Mouse (Mus musculus): Measurements from ENCODE around the gene Eef1e1. TPM values are rescaled to one million over a fixed set of nuclear protein-coding genes. Genes with fewer than 3 reads are reported as not detected.

Gene Eef1e1
- polyA plus RNA-seq, 1 experiment: 18.3 TPM

DNA sequence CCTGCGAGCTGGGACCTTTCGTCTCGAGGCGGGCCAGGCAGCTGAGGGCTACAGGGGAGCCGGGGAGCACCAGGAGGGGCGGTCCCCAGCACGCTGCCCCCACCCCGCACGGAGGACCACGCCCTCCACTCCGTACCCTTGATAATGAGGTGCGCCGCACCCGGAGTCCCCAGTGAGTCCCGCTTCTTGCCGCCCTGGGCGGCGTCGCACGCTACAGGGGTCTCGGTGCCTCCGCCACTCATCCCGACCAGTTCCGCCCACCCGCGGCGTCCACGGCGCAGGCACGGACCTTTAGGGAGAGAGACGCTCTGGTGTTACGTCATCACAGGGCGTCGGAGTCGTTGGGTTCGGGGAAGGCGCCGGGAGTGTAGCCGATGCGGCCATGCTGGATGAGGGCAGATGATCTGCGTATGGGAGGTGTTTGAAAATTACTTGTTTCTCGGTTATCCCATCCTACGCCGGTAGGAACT, 24.0 kb downstream of the Eef1e1 start, which contains the start of gene Bloc1s5:
Gene Bloc1s5, minus strand, starts transcription at position 310 of the 470 bp plus-strand sequence.
- under 1% methylated on average over 43 of the region's 44 CpGs for WGBS
- H3K27ac ChIP-seq (ENCODE audit: insufficient read depth, low read length): peak within 1 kb of the TSS; percentile 46
- peak; percentile 74 for TF ChIP-seq POLR2A (IDR thresholded peaks at IDR 0.05; ENCODE audit: borderline replicate concordance, insufficient read depth, low read length)
- no peak for TF ChIP-seq CTCF (IDR thresholded peaks at IDR 0.05; ENCODE audit: borderline replicate concordance, insufficient read depth, low read depth, low read length)

DNA sequence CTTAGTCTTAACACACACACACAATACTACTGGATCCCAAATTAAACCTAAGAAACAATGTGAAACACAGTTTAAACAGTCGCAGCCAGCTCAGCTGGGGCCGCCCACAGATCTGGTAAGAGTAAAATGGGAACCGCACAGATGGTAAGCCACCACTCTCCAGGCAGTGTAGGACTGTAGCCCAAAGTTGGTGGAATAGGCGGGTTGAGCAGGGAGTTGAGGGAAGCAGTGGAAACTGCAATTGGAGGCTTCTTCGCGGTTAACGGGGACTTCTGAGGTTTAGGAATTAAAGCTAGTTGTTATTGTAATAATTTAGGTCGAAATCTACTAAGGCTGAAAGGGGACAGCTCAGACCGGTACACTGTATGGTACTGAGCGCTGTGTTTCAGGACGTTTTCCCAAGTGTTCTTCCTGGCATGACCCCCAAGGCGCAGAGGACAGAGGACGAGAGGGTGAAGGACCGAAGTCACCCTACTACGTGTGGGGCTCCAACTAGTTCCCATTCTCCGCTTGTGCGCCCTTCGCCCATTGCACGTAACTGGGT, 24.5 kb downstream of the Eef1e1 start:
- TF ChIP-seq POLR2A (IDR thresholded peaks at IDR 0.05; ENCODE audit: borderline replicate concordance, insufficient read depth, low read length): no peak
- no peak for TF ChIP-seq CTCF (IDR thresholded peaks at IDR 0.05; ENCODE audit: borderline replicate concordance, insufficient read depth, low read depth, low read length)
- peak in 1 of 2 experiments; percentile 38 for DNase-seq
- Histone ChIP-seq H3K27ac (ENCODE audit: insufficient read depth, low read length) (peak overlapping the region; percentile 46; the same call in 1 of the 2 replicates), H3K27me3 (ENCODE audit: control insufficient read depth, insufficient read depth, low read length) (no peaks in the 10 kb centered on the region), H3K4me3 (replicated peaks; ENCODE audit: insufficient read depth, low read depth, low read length) (peak overlapping the region; percentile 67), H3K4me1 (ENCODE audit: control insufficient read depth, insufficient read depth, low read length) (peaks cover 2% of the 10 kb centered on the region; the same call in 1 of the 2 replicates)
- under 1% methylated on average over 19 of the region's 19 CpGs for WGBS

More for the DNA sequence above, 24.0 kb downstream of the Eef1e1 start, which contains the start of gene Bloc1s5:
- DNase-seq: peak; percentile 95 to 97
- H3K27me3 ChIP-seq (ENCODE audit: control insufficient read depth, insufficient read depth, low read length): no peaks in the 10 kb centered on the region
- peak within 1 kb of the TSS; percentile 67 for H3K4me3 ChIP-seq (replicated peaks; ENCODE audit: insufficient read depth, low read depth, low read length)
- H3K4me1 ChIP-seq (ENCODE audit: control insufficient read depth, insufficient read depth, low read length): peaks cover 3% of the 10 kb centered on the region; the same call in 1 of the 2 replicates

DNA sequence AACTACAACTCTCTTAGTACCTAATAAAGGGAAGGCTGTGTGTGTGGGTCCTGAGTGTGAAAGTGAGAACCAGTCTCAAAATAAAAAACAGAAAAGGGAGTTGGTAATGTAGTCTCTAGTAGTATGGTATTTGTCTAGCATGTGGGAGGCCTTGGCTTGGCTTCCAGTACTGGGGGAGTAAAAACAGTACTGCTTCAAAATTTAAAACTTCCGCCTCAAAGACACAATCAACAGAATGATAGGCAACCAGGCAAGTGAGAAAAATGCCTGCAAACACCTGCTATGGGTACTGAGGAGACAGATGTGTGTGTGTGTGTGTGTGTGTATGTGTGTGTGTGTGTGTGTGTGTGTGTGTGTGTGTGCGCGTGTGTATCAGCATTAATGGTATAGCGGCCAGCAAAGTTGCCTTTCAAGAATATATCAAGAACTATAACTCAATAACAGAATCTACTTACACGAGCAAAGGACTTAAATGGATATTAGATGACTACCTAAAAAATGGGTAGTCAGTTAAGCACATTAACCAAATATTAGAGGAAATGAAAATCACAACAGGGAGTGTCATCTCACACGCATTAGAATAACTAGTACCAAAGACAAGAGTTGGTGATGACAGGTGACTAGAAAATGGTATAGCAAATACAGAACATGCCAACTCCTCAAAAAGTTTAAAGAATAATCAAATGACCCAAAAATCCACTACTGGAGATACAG, 25.4 kb downstream of the Eef1e1 start:
- Histone ChIP-seq H3K27me3 (ENCODE audit: control insufficient read depth, insufficient read depth, low read length) (no peaks in the 10 kb centered on the region), H3K4me3 (replicated peaks; ENCODE audit: insufficient read depth, low read depth, low read length) (no peak overlapping the region), H3K4me1 (ENCODE audit: control insufficient read depth, insufficient read depth, low read length) (no peaks in the 10 kb centered on the region), H3K27ac (ENCODE audit: insufficient read depth, low read length) (no peak overlapping the region)
- DNase-seq: no peak
- 87% methylated on average over 6 of the region's 6 CpGs for WGBS
- TF ChIP-seq CTCF (IDR thresholded peaks at IDR 0.05; ENCODE audit: borderline replicate concordance, insufficient read depth, low read depth, low read length) (no peak), POLR2A (IDR thresholded peaks at IDR 0.05; ENCODE audit: borderline replicate concordance, insufficient read depth, low read length) (no peak)

GRCm38 (mm10) chr13:38632556-38632955, 26.3 kb downstream of the Eef1e1 start:
- H3K27ac ChIP-seq (ENCODE audit: insufficient read depth, low read length): no peak overlapping the region
- no peak for DNase-seq
- TF ChIP-seq POLR2A (IDR thresholded peaks at IDR 0.05; ENCODE audit: borderline replicate concordance, insufficient read depth, low read length): no peak
- no peak overlapping the region for H3K4me3 ChIP-seq (replicated peaks; ENCODE audit: insufficient read depth, low read depth, low read length)
- H3K4me1 ChIP-seq (ENCODE audit: control insufficient read depth, insufficient read depth, low read length): no peaks in the 10 kb centered on the region
- WGBS: 82% methylated on average over 6 of the region's 6 CpGs
- H3K27me3 ChIP-seq (ENCODE audit: control insufficient read depth, insufficient read depth, low read length): no peaks in the 10 kb centered on the region

DNA sequence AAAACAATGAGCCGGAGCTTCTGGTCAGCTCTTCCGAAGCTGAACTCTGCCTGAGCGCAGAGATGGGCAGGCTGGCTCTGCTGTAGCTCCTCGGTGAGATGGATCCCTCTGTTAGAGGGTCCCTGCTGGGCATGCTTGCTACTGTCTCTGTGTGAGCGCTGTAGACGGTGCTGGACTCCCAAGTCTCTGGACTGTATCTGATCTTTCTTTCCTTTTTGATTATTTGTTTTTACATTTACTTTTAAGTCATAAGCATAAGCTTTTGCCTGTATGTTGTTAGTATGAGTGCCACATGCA, 32.7 kb downstream of the Eef1e1 start:
- TF ChIP-seq POLR2A (IDR thresholded peaks at IDR 0.05; ENCODE audit: borderline replicate concordance, insufficient read depth, low read length) (no peak), CTCF (IDR thresholded peaks at IDR 0.05; ENCODE audit: borderline replicate concordance, insufficient read depth, low read depth, low read length) (no peak)
- Histone ChIP-seq H3K4me1 (ENCODE audit: control insufficient read depth, insufficient read depth, low read length) (no peaks in the 10 kb centered on the region), H3K27ac (ENCODE audit: insufficient read depth, low read length) (no peak overlapping the region), H3K27me3 (ENCODE audit: control insufficient read depth, insufficient read depth, low read length) (no peaks in the 10 kb centered on the region), H3K4me3 (replicated peaks; ENCODE audit: insufficient read depth, low read depth, low read length) (no peak overlapping the region)
- WGBS: 32% methylated on average over 6 of the region's 6 CpGs
- DNase-seq: no peak

- Histone ChIP-seq H3K4me1 (ENCODE audit: control insufficient read depth, insufficient read depth, low read length) (no peaks in the 10 kb centered on the region), H3K27ac (ENCODE audit: insufficient read depth, low read length) (no peak overlapping the region), H3K4me3 (replicated peaks; ENCODE audit: insufficient read depth, low read depth, low read length) (no peak overlapping the region), H3K27me3 (ENCODE audit: control insufficient read depth, insufficient read depth, low read length) (no peaks in the 10 kb centered on the region)
- WGBS: 10% methylated on average over 5 of the region's 5 CpGs
- TF ChIP-seq POLR2A (IDR thresholded peaks at IDR 0.05; ENCODE audit: borderline replicate concordance, insufficient read depth, low read length) (no peak), CTCF (IDR thresholded peaks at IDR 0.05; ENCODE audit: borderline replicate concordance, insufficient read depth, low read depth, low read length) (no peak)
- DNase-seq: peak in 1 of 2 experiments; percentile 15
Observed at GRCm38 (mm10) chr13:38625492-38626228, 33.2 kb downstream of the Eef1e1 start.

- DNase-seq: no peak
- Histone ChIP-seq H3K27me3 (ENCODE audit: control insufficient read depth, insufficient read depth, low read length) (no peaks in the 10 kb centered on the region), H3K27ac (ENCODE audit: insufficient read depth, low read length) (no peak overlapping the region), H3K4me1 (ENCODE audit: control insufficient read depth, insufficient read depth, low read length) (no peaks in the 10 kb centered on the region), H3K4me3 (replicated peaks; ENCODE audit: insufficient read depth, low read depth, low read length) (no peak overlapping the region)
- TF ChIP-seq POLR2A (IDR thresholded peaks at IDR 0.05; ENCODE audit: borderline replicate concordance, insufficient read depth, low read length): no peak
- TF ChIP-seq CTCF (IDR thresholded peaks at IDR 0.05; ENCODE audit: borderline replicate concordance, insufficient read depth, low read depth, low read length): no peak
- WGBS: 95% methylated on average over 8 of the region's 8 CpGs
Observed at GRCm38 (mm10) chr13:38624292-38624902, 34.5 kb downstream of the Eef1e1 start.

All from cerebellum, adult 2 months (tissue).